Mouse (Mus musculus) CH12.LX (cell line): Measurements from ENCODE around the gene Primpol. TPM values are rescaled to one million over a fixed set of nuclear protein-coding genes. Genes with fewer than 3 reads are reported as not detected.

Experiments used
- DNase-seq: peaks from one replicate; pipeline ENCODE4 v3.0.0-alpha.2; 2013; ENCODE audit errors: extremely low read depth
- H3K27ac ChIP-seq: 2 replicates; pipeline ENCODE4 v1.5.1; 2012; ENCODE audit warnings: low read depth, mild to moderate bottlenecking, control low read depth, moderate library complexity; ENCODE audit not compliant: insufficient read depth
- H3K27me3 ChIP-seq: replicated peaks from 2 replicates; pipeline ENCODE3; 2012; ENCODE audit warnings: inconsistent platforms
- H3K36me3 ChIP-seq, 2 experiments: replicated peaks in 1 of 2; 2 replicates each; pipeline versions ENCODE3 to v1.6.1; 2012; ENCODE audit warnings: inconsistent platforms in 1 of 2, low read length in 1 of 2, mild to moderate bottlenecking in 1 of 2, mixed read lengths in 1 of 2, moderate library complexity in 1 of 2; ENCODE audit not compliant: control insufficient read depth in 1 of 2, insufficient read depth in 1 of 2
- H3K4me1 ChIP-seq, 2 experiments: 2 replicates each; pipeline ENCODE4 v1.6.1; 2012; ENCODE audit warnings: inconsistent platforms in 1 of 2, moderate library complexity in 1 of 2; ENCODE audit not compliant: insufficient read depth in 2 of 2, control insufficient read depth in 1 of 2
- H3K4me2 ChIP-seq: 2 replicates; pipeline ENCODE4 v1.6.1; 2012; ENCODE audit warnings: low read depth, mild to moderate bottlenecking, control low read depth; ENCODE audit not compliant: poor library complexity, insufficient read depth, severe bottlenecking
- H3K4me3 ChIP-seq, 3 experiments: fragments of 150-350 bp in 1 of 3; sonication (generic) in 1 of 3; replicated peaks in 1 of 3; 2 replicates each; pipeline versions ENCODE3 to v1.5.1; 2011 to 2012; ENCODE audit warnings: low read depth in 2 of 3, low read length in 2 of 3, mild to moderate bottlenecking in 2 of 3, moderate library complexity in 2 of 3, control low read depth in 1 of 3, improper control_type of control experiment in 1 of 3, inconsistent platforms in 1 of 3, mixed read lengths in 1 of 3; ENCODE audit not compliant: poor library complexity in 1 of 3
- H3K79me2 ChIP-seq: replicated peaks from 2 replicates; pipeline ENCODE4 v1.6.1; 2012; ENCODE audit warnings: mild to moderate bottlenecking, moderate library complexity; ENCODE audit not compliant: control insufficient read depth, poor library complexity, insufficient read depth, severe bottlenecking; ENCODE audit errors: extremely low read depth
- H3K9ac ChIP-seq: 2 replicates; pipeline ENCODE4 v1.6.1; 2012; ENCODE audit warnings: low read depth, mild to moderate bottlenecking, control low read depth, moderate library complexity; ENCODE audit not compliant: insufficient read depth
- H3K9me3 ChIP-seq: replicated peaks from 2 replicates; pipeline ENCODE3; 2012; ENCODE audit warnings: low read length, inconsistent platforms, mixed read lengths
- CHD1 ChIP-seq: IDR thresholded peaks from 2 replicates; pipeline ENCODE4 v1.6.1; 2012; ENCODE audit warnings: low read depth, low read length, improper control_type of control experiment, inconsistent platforms
- E2F4 ChIP-seq: IDR thresholded peaks from 2 replicates; pipeline ENCODE4 v1.6.1; 2011; ENCODE audit warnings: low read depth, low read length, improper control_type of control experiment; ENCODE audit not compliant: insufficient replicate concordance
- EP300 ChIP-seq: IDR thresholded peaks from 2 replicates; pipeline ENCODE4 v1.6.1; 2011; ENCODE audit warnings: low read length, improper control_type of control experiment
- ETS1 ChIP-seq: conservative IDR thresholded peaks from 2 replicates; pipeline ENCODE4 v1.6.1; 2012; ENCODE audit warnings: low read depth, mild to moderate bottlenecking, inconsistent platforms, low read length, improper control_type of control experiment, moderate library complexity
- JUN ChIP-seq: IDR thresholded peaks from 2 replicates; pipeline ENCODE4 v1.6.1; 2011; ENCODE audit warnings: low read depth, mild to moderate bottlenecking, low read length, improper control_type of control experiment, moderate library complexity; ENCODE audit not compliant: insufficient read depth
- MAFK ChIP-seq: IDR thresholded peaks from 2 replicates; pipeline ENCODE4 v1.6.1; 2011; ENCODE audit warnings: low read length, improper control_type of control experiment; ENCODE audit not compliant: insufficient replicate concordance
- MAZ ChIP-seq: IDR thresholded peaks from 2 replicates; pipeline ENCODE4 v1.6.1; 2012; ENCODE audit warnings: low read depth, mild to moderate bottlenecking, inconsistent platforms, low read length, improper control_type of control experiment, moderate library complexity
- MXI1 ChIP-seq: IDR thresholded peaks from 2 replicates; pipeline ENCODE4 v1.6.1; 2011; ENCODE audit warnings: mild to moderate bottlenecking, low read depth, low read length, improper control_type of control experiment
- NRF1 ChIP-seq: IDR thresholded peaks from 2 replicates; pipeline ENCODE4 v1.6.1; 2014; ENCODE audit warnings: low read depth, mild to moderate bottlenecking, inconsistent platforms, low read length, improper control_type of control experiment, moderate library complexity
- PAX5 ChIP-seq: IDR thresholded peaks from 2 replicates; pipeline ENCODE4 v1.6.1; 2012; ENCODE audit warnings: low read length, inconsistent platforms, mixed read lengths
- RAD21 ChIP-seq: IDR thresholded peaks from 2 replicates; pipeline ENCODE4 v1.6.1; 2011; ENCODE audit warnings: low read depth, mild to moderate bottlenecking, low read length, improper control_type of control experiment, moderate library complexity
- SIN3A ChIP-seq: IDR thresholded peaks from 2 replicates; pipeline ENCODE4 v1.6.1; 2012; ENCODE audit warnings: low read length, improper control_type of control experiment, inconsistent platforms
- UBTF ChIP-seq: IDR thresholded peaks from 2 replicates; pipeline ENCODE4 v1.6.1; 2012; ENCODE audit warnings: low read depth, mild to moderate bottlenecking, inconsistent platforms, low read length, improper control_type of control experiment, moderate library complexity
- ZKSCAN1 ChIP-seq: IDR thresholded peaks from 2 replicates; pipeline ENCODE4 v1.6.1; 2012; ENCODE audit warnings: low read depth, inconsistent platforms, low read length, improper control_type of control experiment, borderline replicate concordance
- dilution Hi-C: fragments of 300-500 bp; cut with MboI; formaldehyde crosslinking; loops from 2 replicates; pipeline ENCODE4 v1.14.3; 2020; ENCODE audit warnings: low sequenced_read_pairs; ENCODE audit not compliant: extremely low pct_unique_long_range_greater_than_20kb, extremely low pct_ligation_motif_present
- in situ Hi-C: fragments of 300-500 bp; cut with MboI; formaldehyde crosslinking; loops from 3 replicates; pipeline ENCODE4 v1.14.3; 2019; ENCODE audit warnings: low sequenced_read_pairs, low pct_ligation_motif_present, low pct_unique_long_range_greater_than_20kb, mixed read lengths
- polyA plus RNA-seq: library from polyadenylated mRNA; unstranded; fragments of >175 nt; gene quantifications from 2 replicates; pipeline ENCODE4 v1.2.1, GENCODE M21; 2012; ENCODE audit warnings: low read depth; ENCODE audit not compliant: insufficient read length
- total RNA-seq, 2 experiments: library from RNA; depleted of rRNA; stranded (reverse); fragments of 300-350 nt in 1 of 2; fragments of >200 nt in 1 of 2; gene quantifications; 2 replicates each; pipeline ENCODE4 v1.2.3; 2012 to 2014

Primpol gene
- total and polyA plus RNA-seq, 3 experiments = 12.4 to 17.8 (median 15.3) TPM

GRCm38 (mm10) chr8:46578794-46579193 lies 38.2 kb downstream of the Primpol start:
- in situ Hi-C loops (no loop called here), dilution Hi-C loops (no loop called here)
- DNase-seq = no peak
- no peak overlapping the region for H3K9ac ChIP-seq
- TF ChIP-seq MAFK (peak; percentile 78), NRF1 (no peak)
- no peaks in the 10 kb centered on the region for H3K9me3 ChIP-seq
- H3K4me3 ChIP-seq = no peak overlapping the region
- H3K27ac ChIP-seq = no peak overlapping the region
- H3K36me3 ChIP-seq = peaks cover 57 to 83% of the 10 kb centered on the region in 2 experiments
- H3K4me1 ChIP-seq = peaks cover 0 to 38% of the 10 kb centered on the region in 2 experiments; a peak in 2 of 4 replicates
- no peaks in the 10 kb centered on the region for H3K79me2 ChIP-seq
- H3K4me2 ChIP-seq = no peak overlapping the region
- no peaks in the 10 kb centered on the region for H3K27me3 ChIP-seq

- no peaks in the 10 kb centered on the region for H3K79me2 ChIP-seq
- no peaks in the 10 kb centered on the region for H3K27me3 ChIP-seq
- H3K9ac ChIP-seq = no peak overlapping the region
- dilution Hi-C loops = no loop called here
- H3K27ac ChIP-seq = no peak overlapping the region
- in situ Hi-C loops = loop anchor here (25.0 kb wide), 1 partner anchor 813 kb away; no protein-coding TSS in a partner anchor
- no peaks in the 10 kb centered on the region for H3K9me3 ChIP-seq
- H3K4me3 ChIP-seq = no peak overlapping the region
- no peak for DNase-seq
- no peak overlapping the region for H3K4me2 ChIP-seq
- H3K4me1 ChIP-seq = peaks cover 0 to 12% of the 10 kb centered on the region in 2 experiments; a peak in 1 of 4 replicates
- H3K36me3 ChIP-seq = peaks cover 48 to 82% of the 10 kb centered on the region in 2 experiments
- TF ChIP-seq JUN = no peak
- TF ChIP-seq SIN3A = no peak
- no peak for TF ChIP-seq E2F4
- TF ChIP-seq MAFK = no peak
- TF ChIP-seq MXI1 = no peak
- no peak for TF ChIP-seq ETS1
- no peak for TF ChIP-seq UBTF
- no peak for TF ChIP-seq ZKSCAN1
- no peak for TF ChIP-seq RAD21
- no peak for TF ChIP-seq MAZ
Measured at GRCm38 (mm10) chr8:46573964-46574363, 43.0 kb downstream of the Primpol start.

- H3K4me1 ChIP-seq = peaks cover 0 to 12% of the 10 kb centered on the region in 2 experiments; a peak in 1 of 4 replicates
- H3K27me3 ChIP-seq = no peaks in the 10 kb centered on the region
- H3K79me2 ChIP-seq = no peaks in the 10 kb centered on the region
- peaks cover 43 to 80% of the 10 kb centered on the region in 2 experiments for H3K36me3 ChIP-seq
- dilution Hi-C loops = no loop called here
- no peak overlapping the region for H3K27ac ChIP-seq
- in situ Hi-C loops = loop anchor here (25.0 kb wide), 1 partner anchor 814 kb away; no protein-coding TSS in a partner anchor
- DNase-seq = no peak
- no peaks in the 10 kb centered on the region for H3K9me3 ChIP-seq
- no peak overlapping the region for H3K4me3 ChIP-seq
- no peak overlapping the region for H3K4me2 ChIP-seq
- H3K9ac ChIP-seq = no peak overlapping the region
- TF ChIP-seq JUN (no peak), CHD1 (no peak), EP300 (no peak), PAX5 (no peak)
Measured at GRCm38 (mm10) chr8:46573446-46573845, 43.6 kb downstream of the Primpol start.
